Mouse (Mus musculus) adrenal gland, adult 18-20 months (tissue): ENCODE results near the gene Dennd4a. TPM values are rescaled to one million over a fixed set of nuclear protein-coding genes. Genes with fewer than 3 reads are reported as not detected.

Source experiments
- DNase-seq, 2 experiments: peaks; one replicate each; pipeline ENCODE4 v3.0.0; 2021 to 2022; ENCODE audit warnings: low spot score in 2 of 2
- total RNA-seq, 2 experiments: library from RNA; stranded (reverse); gene quantifications; 1 replicate in 1 of 2; 2 replicates in 1 of 2; pipeline ENCODE4 v1.2.3; 2021

Gene Dennd4a
- total RNA-seq, 2 experiments from 2014 or later, result 15.9 to 18.9 TPM

DNA sequence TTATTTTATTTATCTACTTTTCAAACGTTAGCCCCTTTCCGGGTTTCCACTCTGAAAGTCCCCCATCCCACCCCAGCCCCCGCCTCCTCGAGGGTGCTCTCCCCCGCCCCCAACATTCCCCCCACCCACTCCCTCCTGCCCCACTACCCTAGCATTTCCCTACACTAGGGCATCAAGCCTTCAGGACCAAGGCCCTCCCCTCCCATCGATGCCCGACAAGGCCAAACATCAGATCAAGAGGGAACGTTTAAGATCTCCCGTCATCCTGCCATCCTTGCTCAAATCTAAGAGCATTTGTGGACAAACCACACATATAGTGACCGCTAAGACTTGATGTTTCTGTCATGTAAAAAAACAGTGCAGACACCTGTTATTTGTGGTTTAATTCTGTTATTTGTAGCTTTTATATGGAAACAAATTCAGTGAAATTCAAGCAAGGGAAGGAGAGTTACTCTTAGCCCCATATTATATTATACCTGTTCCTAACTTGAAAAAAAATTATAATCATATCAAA lies 21.2 kb upstream of the Dennd4a start:
- DNase-seq, result no peak

DNA sequence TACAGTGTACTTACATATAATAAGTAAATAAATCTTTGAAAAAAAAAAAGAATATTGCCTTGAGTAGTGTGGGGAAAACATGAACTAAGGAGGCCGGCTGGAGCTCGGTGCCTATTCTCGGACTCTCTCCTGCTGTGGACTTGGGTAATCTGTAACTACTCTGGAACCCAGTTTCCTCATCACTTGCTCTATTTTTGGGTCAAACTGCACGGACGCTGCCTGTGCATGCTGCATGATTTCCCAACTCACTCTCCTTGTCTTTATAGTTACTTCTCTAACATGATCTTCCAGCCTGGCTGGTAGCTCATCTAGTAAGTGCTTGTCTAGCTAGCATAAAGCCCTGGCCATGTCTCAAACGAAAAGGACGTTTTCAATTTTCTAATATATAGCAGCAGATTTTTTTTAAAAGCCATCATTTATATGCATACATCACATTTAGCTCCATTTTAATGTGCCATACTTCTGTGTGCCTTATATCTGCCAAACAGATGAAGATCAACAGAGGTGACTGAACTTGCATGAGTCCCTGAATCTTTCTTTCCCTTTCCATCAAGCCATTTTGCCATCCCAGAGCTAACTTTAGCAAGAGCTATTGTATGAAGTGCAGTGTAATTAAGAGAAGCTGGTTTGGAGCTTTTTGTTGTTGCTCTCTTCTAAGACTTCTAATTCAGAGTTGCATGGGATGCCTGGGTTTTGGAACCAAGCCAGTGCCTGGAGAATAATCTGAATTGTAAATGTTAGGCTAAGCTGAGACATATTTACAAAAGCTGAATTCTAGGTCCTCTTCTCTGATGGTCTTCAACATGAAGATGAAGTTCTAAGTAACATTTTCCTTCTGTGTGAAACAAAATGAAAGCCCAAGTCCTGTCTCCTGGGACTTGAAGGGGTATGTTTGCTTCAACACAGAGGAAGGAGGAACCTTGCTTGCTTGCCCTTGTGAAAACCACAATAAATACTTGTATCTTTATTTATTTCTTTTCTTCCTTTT lies 20.2 kb upstream of the Dennd4a start:
- no peak for DNase-seq

DNA sequence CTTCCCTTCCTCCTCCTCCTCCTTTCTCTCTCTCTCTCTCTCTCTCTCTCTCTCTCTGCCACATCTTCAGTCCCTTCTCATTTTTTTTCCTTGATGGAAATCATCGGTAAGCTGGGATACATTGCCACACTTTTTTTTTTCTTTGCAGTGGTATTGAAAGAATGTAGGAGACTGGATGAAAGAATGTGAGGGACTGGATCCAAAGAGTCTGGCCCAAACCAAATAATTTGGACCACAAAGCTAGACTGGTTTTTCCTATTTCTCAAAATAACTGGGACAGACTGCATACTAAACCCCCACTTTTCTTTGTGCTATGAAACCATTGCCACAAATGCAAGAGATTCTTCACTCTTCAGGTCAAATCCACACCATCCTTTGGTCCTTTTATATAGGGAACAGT lies 19.5 kb upstream of the Dennd4a start:
- DNase-seq, result no peak

DNA sequence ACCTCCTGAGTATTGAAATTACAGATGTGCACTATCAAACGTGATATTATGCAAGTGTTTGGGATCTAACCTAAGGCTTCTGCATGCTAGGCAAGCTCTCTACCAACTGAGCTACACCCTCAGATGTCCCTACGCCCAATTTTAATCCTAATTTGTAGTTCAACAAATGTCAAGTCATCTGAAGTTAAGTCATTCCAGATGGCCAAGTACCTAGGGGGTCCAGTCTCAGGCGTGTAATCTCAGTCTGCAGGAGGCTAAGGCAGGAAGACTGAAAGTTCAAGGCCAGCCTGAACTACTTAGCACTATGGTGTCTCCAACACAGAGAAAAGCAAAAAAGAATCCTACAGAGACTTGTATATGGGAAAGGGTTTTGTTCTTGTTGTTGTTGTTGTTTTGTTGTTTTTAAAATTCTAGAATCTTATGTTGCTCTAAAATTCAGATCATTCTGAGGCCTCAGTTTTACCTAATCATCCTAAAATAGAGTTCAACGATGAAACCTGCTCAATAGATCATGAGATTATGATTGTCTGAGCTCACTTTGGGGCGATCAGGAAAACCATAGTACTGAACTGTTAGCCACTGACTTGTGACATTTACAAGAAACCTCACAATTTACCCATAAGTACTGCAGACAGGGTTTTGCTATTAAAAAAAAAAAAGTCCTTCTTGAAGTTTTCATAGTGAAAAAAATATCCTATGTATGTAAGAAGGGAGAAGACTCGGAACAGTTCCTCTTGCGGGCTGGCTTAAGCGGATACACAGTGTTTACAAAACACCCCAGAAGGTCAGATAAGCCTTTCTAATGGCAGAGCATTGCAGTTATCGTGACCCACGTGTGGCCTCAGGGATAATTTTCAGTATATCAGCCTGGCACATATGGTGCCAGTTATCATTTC lies 18.5 kb upstream of the Dennd4a start:
- no peak for DNase-seq

DNA sequence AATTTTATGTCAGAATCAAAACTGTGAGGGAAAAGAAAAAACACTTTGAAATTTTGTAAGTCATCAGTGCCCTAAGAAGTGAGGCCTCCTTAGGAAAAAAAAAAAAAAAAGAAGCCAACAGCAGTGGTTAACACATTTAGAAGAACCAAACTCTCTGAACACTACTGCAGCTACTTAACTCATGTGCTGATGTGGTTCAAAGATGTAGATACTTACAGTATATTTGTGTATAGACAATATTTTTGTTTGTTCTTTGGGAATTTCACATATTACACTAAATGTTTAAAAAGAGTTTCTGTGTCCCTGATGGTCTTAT lies 17.9 kb upstream of the Dennd4a start:
- DNase-seq, result no peak

DNA sequence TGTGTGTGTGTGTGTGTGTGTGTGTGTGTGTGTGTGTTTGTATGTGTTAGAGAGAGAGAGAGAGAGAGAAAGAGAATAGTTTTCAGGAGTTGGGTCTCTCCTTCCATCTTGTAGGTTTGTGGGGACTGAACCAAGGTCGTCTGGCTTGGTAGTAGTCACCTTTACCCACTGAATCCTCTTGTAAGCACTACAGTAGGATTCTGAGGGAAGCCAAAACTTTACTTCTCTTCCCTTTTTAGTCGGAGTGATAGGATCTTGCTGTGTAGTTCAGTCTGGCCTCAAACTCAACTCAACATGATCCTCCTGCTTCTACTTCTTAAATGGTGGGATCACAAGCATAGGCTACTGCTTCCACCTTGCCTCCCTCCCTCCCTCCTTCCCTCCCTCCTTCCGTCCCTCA lies 17.3 kb upstream of the Dennd4a start:
- DNase-seq, result no peak

DNA sequence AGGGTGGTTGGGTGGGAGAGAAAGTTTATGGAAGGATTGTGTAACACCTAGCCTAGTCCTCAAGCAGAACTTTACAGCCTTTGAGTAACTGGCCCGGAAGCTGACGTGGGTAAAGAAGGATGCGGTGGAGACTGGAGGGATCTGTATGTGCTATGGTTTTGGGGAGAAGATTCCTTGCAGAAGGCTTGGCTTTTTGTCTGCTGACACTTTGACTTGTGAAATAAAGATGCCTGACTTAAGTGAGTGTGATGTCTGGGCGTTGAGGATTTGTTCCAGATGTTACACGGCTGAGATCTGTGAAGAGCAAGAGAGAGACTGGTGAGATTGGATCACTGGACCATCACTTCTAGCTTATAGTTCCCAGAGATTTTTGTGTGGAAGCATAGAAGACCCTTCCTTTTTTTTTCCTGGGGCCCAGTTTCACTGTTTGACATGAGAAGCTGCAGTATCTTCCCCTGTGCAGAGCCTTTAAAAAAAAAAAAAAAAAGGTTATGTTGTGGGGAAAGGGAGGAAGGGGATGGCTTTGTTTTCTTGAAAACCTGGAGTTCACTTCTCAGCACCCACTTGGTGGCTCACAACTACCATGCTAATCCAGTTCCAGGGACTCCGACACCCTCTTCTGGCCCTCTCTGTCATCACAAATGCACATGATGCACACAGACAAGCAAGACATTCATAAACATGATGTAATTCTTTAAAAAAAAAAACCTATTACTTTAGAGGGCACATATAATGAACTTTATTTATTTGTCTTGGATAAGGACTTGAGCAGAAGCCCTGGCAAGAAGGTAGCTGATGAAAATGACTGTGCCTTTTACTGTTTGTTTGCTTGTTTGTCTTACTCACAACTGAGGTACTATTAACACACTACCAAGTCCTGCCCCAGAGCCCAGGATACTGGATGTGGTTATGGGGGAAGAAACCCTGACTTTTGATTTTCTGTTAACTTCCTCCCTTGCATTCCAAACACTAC lies 16.4 kb upstream of the Dennd4a start:
- DNase-seq, result no peak

DNA sequence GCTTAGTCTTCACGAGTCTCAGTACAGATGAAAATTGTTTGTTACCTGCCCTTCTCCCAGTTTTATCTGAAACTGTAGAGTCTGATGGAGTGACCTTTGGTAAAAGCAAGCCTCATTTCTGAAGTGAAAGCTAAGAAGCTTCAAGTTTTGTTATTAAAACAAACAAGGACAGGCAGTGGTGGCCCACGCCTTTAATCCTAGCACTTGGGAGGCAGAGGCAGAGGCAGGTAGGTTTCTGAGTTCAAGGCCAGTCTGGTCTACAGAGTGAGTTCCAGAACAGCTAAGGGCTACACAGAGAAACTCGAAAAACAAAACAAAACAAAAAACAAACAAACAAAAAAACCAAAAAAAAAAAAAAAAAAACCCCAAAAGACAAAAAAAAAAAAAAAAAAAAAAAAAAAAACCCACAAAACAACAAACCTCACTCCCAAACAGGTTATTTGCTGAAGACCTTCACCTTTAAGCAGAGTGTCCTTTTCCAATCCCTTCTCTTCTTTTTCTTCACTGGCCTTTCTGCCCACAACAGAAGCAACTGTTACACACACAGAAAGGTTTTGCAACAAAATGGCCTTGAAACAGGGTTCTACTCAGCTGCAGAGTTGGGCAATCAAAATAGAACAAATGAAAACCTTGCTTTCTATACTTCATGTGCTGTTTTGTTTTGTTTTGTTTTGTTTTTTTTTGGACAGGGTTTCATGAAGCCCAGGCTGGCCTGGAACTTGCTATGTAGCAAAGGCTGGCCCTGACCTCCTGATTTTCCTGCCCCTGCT lies 15.1 kb upstream of the Dennd4a start:
- no peak for DNase-seq

DNA sequence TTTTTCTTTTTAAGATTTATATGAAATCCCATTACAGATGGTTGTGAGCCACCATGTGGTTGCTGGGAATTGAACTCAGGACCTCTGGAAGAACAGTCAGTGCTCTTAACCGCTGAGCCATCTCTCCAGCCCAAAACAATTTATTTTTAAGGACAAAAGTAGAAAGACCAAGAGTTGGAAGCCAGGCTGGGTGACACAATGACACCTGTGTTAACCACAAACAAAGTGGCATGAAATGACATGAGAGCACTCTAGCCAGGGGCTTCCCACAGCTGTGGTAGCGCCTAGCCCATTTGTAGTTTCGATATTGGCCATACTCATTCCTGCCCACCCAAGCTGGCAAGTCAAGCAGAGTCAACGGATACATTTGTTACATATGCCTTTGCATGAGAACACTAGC lies 13.7 kb upstream of the Dennd4a start:
- DNase-seq, result no peak

DNA sequence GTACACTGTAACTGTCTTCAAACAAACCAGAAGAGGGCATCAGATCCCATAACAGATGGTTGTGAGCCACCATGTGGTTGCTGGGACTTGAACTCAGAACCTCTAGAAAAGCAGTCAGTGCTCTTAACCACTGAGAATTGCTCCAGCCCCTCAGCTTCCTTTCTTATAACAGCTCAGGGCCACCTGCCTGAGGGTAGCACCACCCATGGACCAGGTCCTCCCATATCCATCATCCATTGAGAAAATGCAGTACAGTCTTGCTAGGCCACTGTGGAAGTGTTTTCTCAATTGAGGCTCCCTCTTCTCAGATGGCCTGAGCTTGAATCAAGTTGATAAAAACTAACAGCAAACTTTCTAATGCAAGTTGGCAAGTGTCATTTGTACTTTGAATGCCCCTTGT lies 13.0 kb upstream of the Dennd4a start:
- DNase-seq, result no peak

DNA sequence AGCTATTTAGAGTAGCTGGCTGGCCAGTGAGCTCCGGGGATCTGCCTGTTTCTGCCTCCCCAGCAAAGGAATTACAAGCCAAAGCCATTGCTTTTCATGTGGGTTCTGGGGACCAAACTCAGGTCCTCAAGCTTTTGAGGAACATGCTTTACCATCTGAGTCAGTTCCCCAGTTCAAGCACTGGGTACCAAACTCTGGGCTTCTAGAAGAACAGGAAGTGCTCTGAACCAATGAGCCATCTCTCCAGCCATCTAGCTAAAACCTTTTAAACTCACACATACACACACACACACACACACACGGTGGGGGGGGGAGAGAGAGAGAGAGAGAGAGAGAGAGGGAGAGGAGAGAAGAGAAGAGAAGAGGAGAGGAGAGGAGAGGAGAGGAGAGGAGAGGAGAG lies 12.3 kb upstream of the Dennd4a start:
- DNase-seq, result no peak

DNA sequence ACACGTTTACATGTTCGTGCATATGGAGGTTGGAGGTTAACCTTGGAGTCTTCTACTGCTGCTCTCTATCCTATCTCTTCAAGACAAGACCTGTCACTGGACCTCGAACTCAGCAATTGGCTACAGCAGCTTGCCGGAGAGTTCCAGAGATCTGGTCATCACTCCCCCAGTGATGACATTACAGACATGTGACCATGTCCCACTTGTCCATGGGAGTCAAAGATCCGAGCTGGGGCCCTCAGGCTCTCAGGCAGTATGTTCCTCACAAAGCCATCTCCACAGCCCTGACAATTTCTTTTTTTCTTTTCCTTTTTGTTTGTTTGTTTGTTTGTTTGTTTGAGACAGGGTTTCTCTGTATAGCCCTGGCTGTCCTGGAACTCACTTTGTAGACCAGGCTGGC lies 11.6 kb upstream of the Dennd4a start:
- no peak for DNase-seq

DNA sequence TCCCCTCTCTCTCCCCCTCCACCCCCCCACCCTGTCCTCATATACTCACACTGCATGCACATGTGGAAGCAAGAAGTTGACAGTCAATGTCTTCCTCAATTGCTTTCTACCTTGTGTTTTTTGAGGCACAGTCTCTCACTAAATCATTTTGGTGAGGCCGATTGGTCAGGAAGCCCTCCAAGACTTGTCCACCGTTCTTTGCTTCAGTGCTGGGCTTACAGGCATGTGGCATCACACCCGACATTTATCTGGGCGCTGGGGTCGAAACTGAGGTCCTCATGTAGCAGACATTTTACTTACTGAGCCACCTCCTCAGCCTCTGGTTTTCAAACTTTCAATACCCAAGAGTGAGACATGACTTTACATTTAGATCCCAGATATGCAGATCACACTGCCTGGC lies 8.6 kb upstream of the Dennd4a start:
- DNase-seq, result no peak

DNA sequence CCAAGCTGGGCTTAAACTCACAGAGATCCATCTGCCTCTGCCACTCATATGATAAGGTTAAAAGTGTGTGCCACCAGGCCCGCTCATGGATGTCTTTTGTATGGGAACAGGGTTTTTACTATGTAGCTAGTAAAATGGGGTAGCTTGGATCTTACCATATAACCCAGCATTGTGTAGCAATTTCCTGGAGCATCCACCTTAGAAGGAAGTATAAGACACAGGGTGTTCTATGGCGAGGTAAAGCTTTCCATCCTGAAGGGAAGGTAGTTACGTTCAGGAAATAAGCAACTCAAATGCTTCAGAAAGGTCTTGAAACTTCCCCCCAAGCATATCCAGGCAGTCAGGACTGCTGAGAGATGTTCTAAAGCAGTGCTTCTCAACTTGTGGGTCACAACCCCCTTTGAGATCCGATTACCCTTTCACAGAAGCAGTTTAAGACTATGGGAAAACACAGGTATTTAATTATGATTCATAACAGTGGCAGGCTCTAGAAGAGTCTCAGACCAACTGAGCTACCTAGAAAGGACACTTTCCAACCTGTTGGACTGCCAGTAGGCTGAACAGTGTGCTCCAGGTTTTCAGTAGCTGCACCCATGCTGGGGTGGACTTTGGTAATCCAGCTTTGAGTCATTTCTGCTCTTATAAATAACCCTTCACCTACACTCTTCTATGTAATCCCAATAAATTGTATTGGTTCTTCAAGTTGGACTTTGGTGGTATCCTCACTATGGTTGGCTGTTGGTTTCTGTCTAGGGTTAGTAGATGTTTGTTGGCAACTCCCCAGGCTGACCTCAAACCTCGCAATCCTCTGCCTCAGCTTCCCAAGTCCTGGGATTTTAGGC lies 7.5 kb upstream of the Dennd4a start:
- no peak for DNase-seq

DNA sequence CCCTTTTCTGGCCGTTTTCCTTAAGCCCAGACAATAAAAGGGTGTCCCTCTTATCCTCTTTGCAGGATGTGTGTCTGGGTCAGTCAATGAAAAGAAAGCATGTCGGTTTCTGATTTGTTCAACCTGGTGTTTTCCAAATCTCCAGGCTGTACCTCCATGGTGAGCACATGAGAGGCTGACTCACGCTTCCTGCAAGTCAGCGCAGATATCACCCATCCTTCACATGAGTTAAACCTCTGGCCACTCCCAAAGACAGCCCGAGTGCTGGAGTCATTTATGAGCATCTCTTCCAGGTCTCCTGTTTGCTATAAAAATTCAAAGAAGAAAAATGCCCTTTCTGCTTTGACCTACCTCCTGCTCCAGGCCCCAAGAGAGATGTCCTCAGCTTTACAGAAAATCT lies 5.3 kb upstream of the Dennd4a start:
- no peak for DNase-seq

DNA sequence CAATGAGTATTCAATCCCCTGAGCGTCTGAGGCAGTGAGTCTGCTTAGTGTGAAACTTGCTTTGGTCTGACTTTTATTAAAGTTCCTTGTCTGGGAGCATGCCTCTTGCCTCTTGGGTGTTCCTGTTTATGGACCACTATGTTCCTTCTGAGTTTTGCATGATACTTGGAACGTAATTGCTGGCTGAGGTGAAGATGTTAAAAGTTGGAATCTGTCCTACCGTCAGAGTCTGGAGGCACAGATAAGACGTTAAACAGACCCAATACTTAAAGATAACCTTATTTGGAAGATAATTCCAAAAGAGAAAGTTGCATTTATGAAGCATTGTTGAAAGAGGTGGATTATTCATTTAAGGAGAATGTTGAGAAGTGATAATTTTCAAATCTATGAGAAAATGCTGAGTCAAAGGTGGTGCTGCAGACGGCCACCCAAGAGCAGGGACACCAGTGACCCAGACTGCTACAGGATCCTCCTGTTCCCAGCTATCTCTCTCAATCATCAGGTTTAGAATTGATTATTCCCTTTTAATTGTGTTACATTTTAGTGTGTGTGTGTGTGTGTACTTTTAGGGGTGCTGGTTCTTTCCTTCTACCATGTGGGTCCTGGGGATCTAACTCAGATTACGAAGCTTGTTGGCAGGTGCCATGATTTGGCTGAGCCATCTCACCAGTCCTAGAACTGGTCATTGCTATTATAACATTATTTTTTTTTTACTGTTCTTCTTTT lies 4.6 kb upstream of the Dennd4a start:
- DNase-seq, result no peak

DNA sequence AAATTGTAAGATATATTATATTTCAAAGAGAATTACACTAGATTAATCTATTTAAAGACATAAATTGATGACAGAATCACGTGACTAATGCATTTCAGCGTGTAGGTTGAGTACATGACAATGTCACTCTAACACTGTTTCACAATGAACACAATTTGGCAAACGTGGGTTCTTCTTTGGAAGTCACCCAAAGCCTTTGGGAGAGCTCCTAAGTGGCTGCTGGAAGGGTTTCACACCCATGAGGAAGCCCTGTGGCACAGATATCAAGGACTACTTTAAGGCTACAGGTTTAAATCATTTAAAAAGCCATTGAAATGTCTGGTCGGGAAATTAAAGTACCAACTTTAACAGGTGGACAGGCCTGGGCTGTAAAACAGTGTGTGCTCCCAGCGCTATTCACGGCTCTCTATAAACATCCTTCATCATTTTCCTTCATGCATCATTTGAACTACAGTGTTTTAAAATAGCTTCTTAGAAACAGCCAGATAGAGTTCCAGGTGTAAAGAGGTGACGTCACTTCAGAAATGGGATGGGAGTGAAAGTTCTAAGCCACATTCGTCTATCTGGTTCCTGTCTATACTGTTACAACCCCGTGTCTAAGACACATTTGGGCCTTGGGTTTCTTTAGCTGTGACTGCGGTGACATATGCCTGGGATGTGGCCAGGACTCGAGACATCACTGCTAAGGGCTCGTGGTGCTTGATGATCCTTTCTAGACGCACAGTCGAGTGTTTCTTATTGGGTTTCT lies 3.9 kb upstream of the Dennd4a start:
- no peak for DNase-seq

DNA sequence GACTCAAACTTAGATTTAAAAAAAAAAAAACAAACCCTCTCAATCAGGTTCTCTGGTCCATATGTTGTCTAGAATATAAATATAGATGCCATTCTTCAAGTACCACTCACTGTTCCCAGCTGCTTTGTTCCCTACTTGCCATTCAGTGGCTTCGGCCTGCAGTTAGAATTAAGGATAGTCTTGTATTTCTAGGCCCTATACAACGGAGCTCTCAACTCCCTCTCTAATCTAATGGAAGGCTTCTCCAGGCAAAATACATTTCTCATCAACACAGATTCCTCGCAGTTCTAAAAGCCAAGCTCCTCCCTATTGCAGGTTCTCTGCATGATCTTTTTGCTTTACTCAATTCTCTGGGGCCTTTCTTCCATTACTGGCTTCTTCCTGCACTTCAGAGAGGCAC lies 1.3 kb upstream of the Dennd4a start:
- DNase-seq, result no peak
